In genomic region chr8:65617871-65618751, GRCm38 (mm10) we compare ENCODE assay signal across 9 mouse cellular contexts. TPM values are rescaled to one million over a fixed set of nuclear protein-coding genes. Genes with fewer than 3 reads are reported as not detected.
DNase-seq lines count a peak whose midpoint lies in the region; ATAC-seq and TF ChIP-seq lines count a peak whose summit lies in the region.
"Had no signal": no experiment of that assay in that cellular context is flagged by ENCODE, and none has a peak within 500 bp of the region (broad histone marks: within the 10 kb centered on the region; RNA-seq: fewer than 3 reads in every experiment).

Gene March1 (plus strand): TSS chr8:65617900.

- ATAC-seq in frontal cortex, adult (ENCODE audit: low TSS enrichment): peak; percentile 89
- ATAC-seq in neural tube, embryonic 12.5 days (ENCODE audit: low FRiP score, low read depth): peak; percentile 88

- H3K4me2 ChIP-seq in neural tube, embryonic 12.5 days (replicated peaks): peak within 1 kb of the TSS; percentile 56
- H3K4me2 ChIP-seq: liver, embryonic 15.5 days had no signal

- peaks cover 2% of the 10 kb centered on the region; the same call in 1 of the 2 replicates for H3K27me3 ChIP-seq in ES-Bruce4 (ENCODE audit: control insufficient read depth, insufficient read depth, low read length, poor library complexity, severe bottlenecking)
- H3K27me3 ChIP-seq in cerebellum, adult 2 months (ENCODE audit: control insufficient read depth, insufficient read depth, low read length): no peaks in the 10 kb centered on the region
- peaks cover 14% of the 10 kb centered on the region; the same call in 1 of the 2 replicates for H3K27me3 ChIP-seq in neural tube, embryonic 12.5 days (replicated peaks)

- DNase-seq in cerebellum, adult 2 months: peak; percentile 51 to 65
- peak; percentile 72 to 74 for DNase-seq in left cerebral cortex, adult 18-20 months (ENCODE audit: low spot score in 2 of 2)
- no peak for DNase-seq in urinary bladder, postnatal 4 days (ENCODE audit: low spot score in 2 of 2)
- DNase-seq in yolk sac, embryonic 10.5 days (ENCODE audit: low spot score): no peak
- DNase-seq in adrenal gland, postnatal 25 days: no peak

- no peak for TF ChIP-seq EP300 in ES-Bruce4 (IDR thresholded peaks at IDR 0.05; ENCODE audit: insufficient read depth, low read depth, low read length)

- H3K27ac ChIP-seq in ES-Bruce4 (ENCODE audit: insufficient read depth, low read length): no peak within 1 kb of the TSS
- H3K27ac ChIP-seq in cerebellum, adult 2 months (ENCODE audit: insufficient read depth, low read length): no peak within 1 kb of the TSS
- H3K27ac ChIP-seq in neural tube, embryonic 12.5 days: no peak within 1 kb of the TSS
- H3K27ac ChIP-seq: liver, embryonic 15.5 days had no signal

- peak within 1 kb of the TSS; percentile 46 for H3K4me3 ChIP-seq in ES-Bruce4 (ENCODE audit: low read depth, low read length)
- peak within 1 kb of the TSS; percentile 30 for H3K4me3 ChIP-seq in cerebellum, adult 2 months (replicated peaks; ENCODE audit: insufficient read depth, low read depth, low read length)
- H3K4me3 ChIP-seq in neural tube, embryonic 12.5 days: peak within 1 kb of the TSS; percentile 35
- H3K4me3 ChIP-seq: liver, embryonic 15.5 days had no signal

- H3K4me1 ChIP-seq in ES-Bruce4 (ENCODE audit: control insufficient read depth, insufficient read depth, low read length): no peaks in the 10 kb centered on the region
- no peaks in the 10 kb centered on the region for H3K4me1 ChIP-seq in cerebellum, adult 2 months (ENCODE audit: control insufficient read depth, insufficient read depth, low read length)
- H3K4me1 ChIP-seq in neural tube, embryonic 12.5 days: no peaks in the 10 kb centered on the region
- H3K4me1 ChIP-seq: liver, embryonic 15.5 days had no signal

- H3K9me3 ChIP-seq in ES-Bruce4 (replicated peaks; ENCODE audit: control insufficient read depth, insufficient read depth, low read length, poor library complexity, severe bottlenecking): no peaks in the 10 kb centered on the region
- H3K9me3 ChIP-seq in neural tube, embryonic 12.5 days: no peaks in the 10 kb centered on the region
- H3K9me3 ChIP-seq: liver, embryonic 15.5 days had no signal

- under 1% methylated on average over 23 of the region's 23 CpGs for WGBS in cerebellum, adult 2 months
- under 1% methylated on average over 23 of the region's 23 CpGs for WGBS in neural tube, embryonic 12.5 days

- TF ChIP-seq CTCF in ES-Bruce4 (IDR thresholded peaks at IDR 0.05; ENCODE audit: low read depth, low read length): no peak
- no peak for TF ChIP-seq CTCF in cerebellum, adult 2 months (IDR thresholded peaks at IDR 0.05; ENCODE audit: borderline replicate concordance, insufficient read depth, low read depth, low read length)

- H3K36me3 ChIP-seq in ES-Bruce4 (ENCODE audit: control insufficient read depth, insufficient read depth, low read length, poor library complexity, severe bottlenecking): no peaks in the 10 kb centered on the region
- H3K36me3 ChIP-seq in neural tube, embryonic 12.5 days: no peaks in the 10 kb centered on the region
- H3K36me3 ChIP-seq: liver, embryonic 15.5 days had no signal

- no peak for TF ChIP-seq POLR2A in ES-Bruce4 (IDR thresholded peaks at IDR 0.05; ENCODE audit: insufficient read depth, low read length)
- TF ChIP-seq POLR2A in cerebellum, adult 2 months (IDR thresholded peaks at IDR 0.05; ENCODE audit: borderline replicate concordance, insufficient read depth, low read length): no peak

- H3K9ac ChIP-seq in ES-Bruce4 (ENCODE audit: low read depth, poor library complexity, severe bottlenecking): no peak within 1 kb of the TSS
- H3K9ac ChIP-seq in neural tube, embryonic 12.5 days: peak within 1 kb of the TSS; percentile 50
- H3K9ac ChIP-seq: liver, embryonic 15.5 days had no signal

RNA-seq across cellular contexts. Expression of gene March1, which starts in this region (rescaled TPM):
- not detected in 2 replicates for polyA plus RNA-seq in ES-Bruce4 (2011; ENCODE audit: insufficient read depth, insufficient read length, low read depth, missing spikeins)
- polyA plus RNA-seq in cerebellum, adult 2 months (2012; rRNA removed): 3.3 and 4.4 TPM in 2 replicates
- 10 to 100 TPM; 33.8 to 40.0 TPM for total RNA-seq in left cerebral cortex, adult 18-20 months (2021)
- polyA plus RNA-seq in neural tube, embryonic 12.5 days (2016; fragmentation: Nextera tagmentation; extraction: Ambion mirVana): 9.5 and 11.3 TPM in 2 replicates
- total RNA-seq in adrenal gland, postnatal 25 days (2021): 0.57 and 0.91 TPM in 2 replicates

Comparison
In these comparisons a context has a peak if more than half of its experiments do, and no peak if none do; other contexts are left out.
1. RNA of gene March1 (total RNA-seq): 33.8 to 40.0 TPM in left cerebral cortex, adult 18-20 months; 0.57 to 0.91 TPM in adrenal gland, postnatal 25 days; every median in the first group is over 10 times any median in the second.
2. DNase-seq: peak in cerebellum, adult 2 months (2 of 2) and left cerebral cortex, adult 18-20 months (2 of 2); none in urinary bladder, postnatal 4 days (0 of 2), yolk sac, embryonic 10.5 days (single experiment) and adrenal gland, postnatal 25 days (single experiment).
3. Peak in every context shown above with its lines, with median percentiles within 50 percentile points of each other: H3K4me3 ChIP-seq.